Comparison of ENCODE assay signal across 8 mouse cellular contexts in the genomic region with DNA sequence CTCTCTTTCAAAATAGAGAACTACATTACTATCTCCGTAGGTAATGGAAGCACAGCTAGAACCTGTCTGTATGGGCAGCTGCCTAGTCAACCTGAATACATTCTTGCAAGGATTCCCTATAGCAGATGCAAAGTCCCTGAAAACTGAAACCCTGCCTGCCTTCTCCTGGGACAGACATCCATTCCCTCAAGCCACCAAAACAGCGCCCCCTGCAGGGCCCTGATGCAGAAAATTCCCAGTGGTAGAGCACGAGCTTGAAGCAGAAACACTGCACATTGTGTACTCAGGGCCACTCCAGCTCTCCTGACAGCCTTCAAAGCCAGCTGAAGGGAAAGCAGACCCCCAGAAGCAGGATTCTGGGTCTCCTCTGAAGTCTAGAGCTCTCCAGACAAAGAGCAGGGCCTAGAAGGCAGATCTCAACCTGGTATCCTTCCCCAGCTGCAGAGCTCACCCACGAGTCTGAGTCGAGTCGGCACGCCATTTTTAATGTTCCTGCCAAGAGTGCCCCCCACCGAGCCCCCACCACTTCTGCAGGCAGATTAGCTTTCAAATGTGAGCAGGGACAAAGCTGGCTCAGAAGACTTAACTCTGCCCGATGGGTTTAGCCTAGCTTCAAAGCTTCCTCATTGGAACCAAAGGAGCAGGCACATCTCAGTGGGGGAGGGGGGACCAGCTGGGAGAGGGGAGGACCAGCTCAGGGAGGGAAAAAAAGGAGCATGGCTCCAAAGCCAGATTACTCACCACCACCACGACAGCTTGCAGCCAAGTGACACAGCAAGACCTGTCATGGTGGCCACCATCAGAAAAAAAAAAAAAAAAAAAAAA.
DNase-seq lines count a peak whose midpoint lies in the region; ATAC-seq and TF ChIP-seq lines count a peak whose summit lies in the region.

No protein-coding gene starts in this region.

- intact Hi-C loops in heart, adult 2 months (cut with DNase I) = loop anchor here (2.0 kb wide), 1 partner anchor 58 kb away; no protein-coding TSS in a partner anchor
- intact Hi-C loops in heart, postnatal 25 days (cut with DNase I) = no loop called here

- H3K9ac ChIP-seq in heart, adult 2 months (ENCODE audit: low read depth, low read length) = no peak overlapping the region
- no peak overlapping the region for H3K9ac ChIP-seq in intestine, embryonic 15.5 days

- TF ChIP-seq CTCF in heart, adult 2 months (IDR thresholded peaks at IDR 0.05) = peak; percentile 61
- TF ChIP-seq CTCF in testis, adult 2 months (IDR thresholded peaks at IDR 0.05; ENCODE audit: control insufficient read depth, insufficient read depth, insufficient replicate concordance, low read depth, low read length) = peak; percentile 58; the same call in 1 of the 2 replicates

- H3K9me3 ChIP-seq in intestine, embryonic 15.5 days = no peaks in the 10 kb centered on the region

- 63% methylated on average over 10 of the region's 10 CpGs for WGBS in heart, adult 2 months
- 41% methylated on average over 10 of the region's 10 CpGs for WGBS in intestine, embryonic 15.5 days

- H3K27me3 ChIP-seq in heart, adult 2 months (ENCODE audit: control insufficient read depth, insufficient read depth, low read length) = no peaks in the 10 kb centered on the region
- H3K27me3 ChIP-seq in testis, adult 2 months (ENCODE audit: control insufficient read depth, insufficient read depth, low read length) = no peaks in the 10 kb centered on the region
- no peaks in the 10 kb centered on the region; the same call in 1 of the 2 replicates for H3K27me3 ChIP-seq in intestine, embryonic 15.5 days (replicated peaks)

- H3K79me2 ChIP-seq in heart, adult 2 months (replicated peaks; ENCODE audit: control insufficient read depth, insufficient read depth, low read length) = no peaks in the 10 kb centered on the region; the same call in 1 of the 2 replicates

- H3K4me2 ChIP-seq in intestine, embryonic 15.5 days (replicated peaks) = no peak overlapping the region

- no peaks in the 10 kb centered on the region for H3K36me3 ChIP-seq in heart, adult 2 months (ENCODE audit: control insufficient read depth, insufficient read depth, low read length)
- H3K36me3 ChIP-seq in testis, adult 2 months (ENCODE audit: control insufficient read depth, insufficient read depth, low read length) = no peaks in the 10 kb centered on the region
- H3K36me3 ChIP-seq in intestine, embryonic 15.5 days = no peaks in the 10 kb centered on the region

- TF ChIP-seq EP300 in heart, adult 2 months (IDR thresholded peaks at IDR 0.05; ENCODE audit: insufficient read depth, low read depth, low read length) = no peak

- H3K4me1 ChIP-seq in heart, adult 2 months (ENCODE audit: control insufficient read depth, insufficient read depth, low read length) = peaks cover 7% of the 10 kb centered on the region
- H3K4me1 ChIP-seq in testis, adult 2 months (ENCODE audit: control insufficient read depth, insufficient read depth, low read length) = no peaks in the 10 kb centered on the region
- peaks cover 13% of the 10 kb centered on the region; the same call in 1 of the 2 replicates for H3K4me1 ChIP-seq in intestine, embryonic 15.5 days (replicated peaks)

- no peak for DNase-seq in heart, adult 2 months
- DNase-seq in heart, postnatal 25 days (ENCODE audit: low spot score) = no peak
- DNase-seq in testis, postnatal 14 days (ENCODE audit: low spot score) = no peak
- peak; percentile 85 to 87 for DNase-seq in cerebellum, postnatal 10 days
- DNase-seq in retina, postnatal 1 day = peak; percentile 95
- DNase-seq in frontal cortex, adult 2 months (ENCODE audit: extremely low spot score in 1 of 2, low spot score in 1 of 2) = no peak

- TF ChIP-seq POLR2A in heart, adult 2 months (IDR thresholded peaks at IDR 0.05; ENCODE audit: insufficient read depth, low read depth, low read length) = no peak
- no peak for TF ChIP-seq POLR2A in testis, adult 2 months (IDR thresholded peaks at IDR 0.05; ENCODE audit: control insufficient read depth, low read depth, low read length)

- H3K4me3 ChIP-seq in heart, adult 2 months = no peak overlapping the region
- no peak overlapping the region for H3K4me3 ChIP-seq in testis, adult 2 months (ENCODE audit: control insufficient read depth, low read depth, low read length)
- H3K4me3 ChIP-seq in intestine, embryonic 15.5 days (replicated peaks) = no peak overlapping the region

- no peak for ATAC-seq in intestine, embryonic 15.5 days

- H3K27ac ChIP-seq in heart, adult 2 months = no peak overlapping the region
- H3K27ac ChIP-seq in testis, adult 2 months (ENCODE audit: control insufficient read depth, insufficient read depth, low read depth, low read length) = no peak overlapping the region
- H3K27ac ChIP-seq in intestine, embryonic 15.5 days = 0 out of 2 replicates have a peak overlapping the region, but pooled peaks have one; percentile 10

Comparison
In these comparisons a context has a peak if more than half of its experiments do, and no peak if none do; other contexts are left out.
1. DNase-seq: peak in cerebellum, postnatal 10 days (2 of 2) and retina, postnatal 1 day (single experiment); none in heart, adult 2 months (0 of 2), heart, postnatal 25 days (single experiment), testis, postnatal 14 days (single experiment) and frontal cortex, adult 2 months (0 of 2).